Comparison of ENCODE assay signal across 9 mouse cellular contexts in genomic region chr7:6730801-6731200, GRCm38 (mm10). TPM values are rescaled to one million over a fixed set of nuclear protein-coding genes. Genes with fewer than 3 reads are reported as not detected.
DNase-seq lines count a peak whose midpoint lies in the region; ATAC-seq lines count a peak whose summit lies in the region.
"Had no signal": no experiment of that assay in that cellular context is flagged by ENCODE, and none has a peak within 500 bp of the region (broad histone marks: within the 10 kb centered on the region; RNA-seq: fewer than 3 reads in every experiment).

No protein-coding gene starts in this region.

- no peaks in the 10 kb centered on the region for H3K27me3 ChIP-seq in lung, embryonic 16.5 days (ENCODE audit: control insufficient read depth, insufficient read depth, low read depth, low read length)
- H3K27me3 ChIP-seq in hindbrain, embryonic 13.5 days, result no peaks in the 10 kb centered on the region
- no peaks in the 10 kb centered on the region for H3K27me3 ChIP-seq in midbrain, embryonic 14.5 days (ENCODE audit: control insufficient read depth, insufficient read depth, low read length)

- H3K9ac ChIP-seq in lung, embryonic 16.5 days (ENCODE audit: low read length), result peak overlapping the region; percentile 57
- peak overlapping the region; percentile 74 for H3K9ac ChIP-seq in hindbrain, embryonic 13.5 days
- peak overlapping the region; percentile 53 for H3K9ac ChIP-seq in midbrain, embryonic 14.5 days (replicated peaks; ENCODE audit: low read length)

- 52% methylated on average over 15 of the region's 15 CpGs for WGBS in lung, embryonic 16.5 days
- 45% methylated on average over 15 of the region's 15 CpGs for WGBS in hindbrain, embryonic 13.5 days
- 50% methylated on average over 15 of the region's 15 CpGs for WGBS in midbrain, embryonic 14.5 days

- H3K4me3 ChIP-seq in lung, embryonic 16.5 days (ENCODE audit: low read length), result peak overlapping the region; percentile 64
- peak overlapping the region; percentile 63 for H3K4me3 ChIP-seq in hindbrain, embryonic 13.5 days
- H3K4me3 ChIP-seq in midbrain, embryonic 14.5 days (replicated peaks; ENCODE audit: low read depth, low read length), result peak overlapping the region; percentile 56

- no peak for ATAC-seq in lung, embryonic 16.5 days (ENCODE audit: low read depth)
- ATAC-seq in hindbrain, embryonic 13.5 days (ENCODE audit: low FRiP score), result no peak
- ATAC-seq in midbrain, embryonic 14.5 days (ENCODE audit: low FRiP score, low TSS enrichment), result no peak

- H3K4me1 ChIP-seq in lung, embryonic 16.5 days (replicated peaks; ENCODE audit: control insufficient read depth, insufficient read depth, low read length), result 0 out of 2 replicates have a peak, but pooled peaks cover 2% of the 10 kb centered on the region
- H3K4me1 ChIP-seq in hindbrain, embryonic 13.5 days (replicated peaks), result no peaks in the 10 kb centered on the region
- H3K4me1 ChIP-seq in midbrain, embryonic 14.5 days (ENCODE audit: control insufficient read depth, insufficient read depth, low read length), result no peaks in the 10 kb centered on the region

- peaks cover 26% of the 10 kb centered on the region for H3K9me3 ChIP-seq in lung, embryonic 16.5 days (ENCODE audit: control insufficient read depth, low read length)
- peaks cover 25% of the 10 kb centered on the region for H3K9me3 ChIP-seq in hindbrain, embryonic 13.5 days
- H3K9me3 ChIP-seq in midbrain, embryonic 14.5 days (ENCODE audit: control insufficient read depth, low read length), result peaks cover 30% of the 10 kb centered on the region

- peak overlapping the region; percentile 61 for H3K4me2 ChIP-seq in lung, embryonic 16.5 days (ENCODE audit: low read depth, low read length)
- H3K4me2 ChIP-seq in hindbrain, embryonic 13.5 days, result peak overlapping the region; percentile 45
- H3K4me2 ChIP-seq in midbrain, embryonic 14.5 days (ENCODE audit: low read length), result peak overlapping the region; percentile 56

- H3K27ac ChIP-seq in lung, embryonic 16.5 days (ENCODE audit: low read length), result peak overlapping the region; percentile 39; the same call in 1 of the 2 replicates
- H3K27ac ChIP-seq in hindbrain, embryonic 13.5 days, result peak overlapping the region; percentile 82
- H3K27ac ChIP-seq in midbrain, embryonic 14.5 days (replicated peaks; ENCODE audit: low read depth, low read length), result peak overlapping the region; percentile 60

- no peaks in the 10 kb centered on the region for H3K36me3 ChIP-seq in lung, embryonic 16.5 days (ENCODE audit: control insufficient read depth, insufficient read depth, low read length)
- H3K36me3 ChIP-seq in hindbrain, embryonic 13.5 days, result no peaks in the 10 kb centered on the region
- no peaks in the 10 kb centered on the region for H3K36me3 ChIP-seq in midbrain, embryonic 14.5 days (ENCODE audit: control insufficient read depth, insufficient read depth, low read length)

- DNase-seq in lung, postnatal 10 days, result no peak
- peak; percentile 51 for DNase-seq in embryo, embryonic 10 days (ENCODE audit: low spot score)
- DNase-seq in midbrain, embryonic 14.5 days, result peak; percentile 67
- no peak for DNase-seq in ovary, postnatal 36 days (ENCODE audit: low spot score)
- DNase-seq in testis, postnatal 14 days (ENCODE audit: low spot score), result no peak
- no peak for DNase-seq in layer of hippocampus, postnatal 36 days

RNA-seq across cellular contexts. Expression of gene Usp29, which starts 0.4 kb away (rescaled TPM):
- polyA plus RNA-seq in lung, embryonic 16.5 days (2015; fragmentation: Nextera tagmentation; extraction: Ambion mirVana), result 3.5 and 5.1 TPM in 2 replicates
- polyA plus RNA-seq in hindbrain, embryonic 13.5 days (2015; fragmentation: Nextera tagmentation; extraction: Ambion mirVana), result 28.7 and 30.2 TPM in 2 replicates
- 31.6 and 35.0 TPM in 2 replicates for polyA plus RNA-seq in midbrain, embryonic 14.5 days (2014; fragmentation: Nextera tagmentation; extraction: Ambion mirVana)
- total RNA-seq in layer of hippocampus, postnatal 36 days (2021), result 10 to 100 TPM; 29.4 to 32.9 TPM
- total RNA-seq: neutrophil, adult 5-6 weeks had no signal

RNA-seq across cellular contexts. Expression of gene Peg3, which starts 0.6 kb away (rescaled TPM):
- polyA plus RNA-seq in lung, embryonic 16.5 days (2015; fragmentation: Nextera tagmentation; extraction: Ambion mirVana), result 102 and 119 TPM in 2 replicates
- polyA plus RNA-seq in hindbrain, embryonic 13.5 days (2015; fragmentation: Nextera tagmentation; extraction: Ambion mirVana), result 69.9 and 77.2 TPM in 2 replicates
- polyA plus RNA-seq in midbrain, embryonic 14.5 days (2014; fragmentation: Nextera tagmentation; extraction: Ambion mirVana), result 74.3 and 99.0 TPM in 2 replicates
- 100 to 1,000 TPM; 178 to 188 TPM for total RNA-seq in layer of hippocampus, postnatal 36 days (2021)
- total RNA-seq: neutrophil, adult 5-6 weeks had no signal

RNA-seq across cellular contexts. Expression of gene Zim1, which starts 34.6 kb away (rescaled TPM):
- 2.0 and 2.5 TPM in 2 replicates for polyA plus RNA-seq in lung, embryonic 16.5 days (2015; fragmentation: Nextera tagmentation; extraction: Ambion mirVana)
- 2.6 and 3.9 TPM in 2 replicates for polyA plus RNA-seq in hindbrain, embryonic 13.5 days (2015; fragmentation: Nextera tagmentation; extraction: Ambion mirVana)
- 4.3 and 10.4 TPM in 2 replicates for polyA plus RNA-seq in midbrain, embryonic 14.5 days (2014; fragmentation: Nextera tagmentation; extraction: Ambion mirVana)
- total RNA-seq in layer of hippocampus, postnatal 36 days (2021), result 10 to 100 TPM in 1 of 2 experiments, 1 to 10 TPM in 1; 8.9 to 10.5 TPM
- total RNA-seq: neutrophil, adult 5-6 weeks had no signal

Comparison
In these comparisons a context has a peak if more than half of its experiments do, and no peak if none do; other contexts are left out.
1. DNase-seq: peak in embryo, embryonic 10 days (single experiment) and midbrain, embryonic 14.5 days (single experiment); none in lung, postnatal 10 days (single experiment), ovary, postnatal 36 days (single experiment), testis, postnatal 14 days (single experiment) and layer of hippocampus, postnatal 36 days (0 of 2).
2. Peak in every context shown above with its lines, with median percentiles within 50 percentile points of each other: H3K27ac ChIP-seq, H3K4me2 ChIP-seq, H3K4me3 ChIP-seq and H3K9ac ChIP-seq.